Mouse (Mus musculus) heart, adult 9 months (tissue): Measurements from ENCODE around the gene Clcf1.

Source experiments
- DNase-seq, 2 experiments: peaks; one replicate each; pipeline ENCODE4 v3.0.0; 2022; ENCODE audit warnings: low spot score in 2 of 2

Gene Clcf1

DNA sequence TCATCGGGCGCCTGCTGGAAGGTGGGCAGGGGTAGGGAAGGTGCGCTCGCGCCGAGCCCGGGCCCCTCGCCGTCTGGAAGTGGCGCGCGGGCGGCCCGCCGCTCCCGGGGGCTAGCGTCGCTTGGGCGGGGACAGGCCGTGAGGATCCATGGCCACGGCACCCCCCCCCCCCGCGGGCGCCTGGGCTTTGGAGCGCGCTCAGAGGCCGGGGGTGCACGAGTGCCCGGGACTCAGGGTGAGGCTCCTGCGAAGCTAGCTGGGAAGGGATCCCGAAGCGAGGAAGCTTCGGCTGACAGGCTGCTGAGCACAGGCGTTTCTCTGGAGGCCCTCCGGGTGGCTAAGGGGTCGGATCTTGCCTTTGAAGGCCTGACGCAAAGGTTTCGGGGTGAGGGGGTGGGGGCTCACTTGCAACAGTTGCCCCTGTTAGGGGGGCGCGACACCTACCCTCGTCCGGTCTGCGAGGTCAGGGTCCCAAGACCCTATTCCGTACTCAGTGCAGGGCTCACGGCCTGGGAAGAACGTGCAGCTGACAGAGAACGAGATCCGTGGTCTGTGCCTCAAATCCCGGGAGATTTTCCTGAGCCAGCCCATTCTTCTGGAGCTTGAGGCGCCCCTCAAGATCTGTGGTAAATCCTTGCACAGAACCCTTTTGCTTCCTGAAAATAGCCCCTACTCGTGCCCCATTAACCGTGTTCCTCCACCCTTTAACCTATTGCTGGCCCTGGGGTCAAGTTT lies 21.6 kb upstream of the Clcf1 start:
- DNase-seq = no peak

DNA sequence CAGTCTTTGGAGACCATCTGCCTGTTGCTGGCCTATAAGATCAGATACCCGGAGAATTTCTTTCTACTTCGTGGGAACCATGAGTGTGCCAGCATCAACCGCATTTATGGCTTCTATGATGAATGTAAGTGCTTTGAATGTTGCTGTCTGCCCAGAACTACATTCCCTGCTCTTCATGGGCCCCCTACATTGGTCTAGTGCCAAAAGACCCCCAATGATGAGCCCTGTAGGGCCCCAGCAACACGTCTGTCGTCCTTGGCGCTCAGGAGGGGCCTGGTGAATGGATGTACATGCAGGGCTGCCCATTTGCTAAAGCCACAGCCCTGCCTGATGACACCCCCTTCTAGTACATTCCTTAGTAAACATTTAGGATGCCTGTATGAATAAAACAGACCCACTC lies 20.9 kb upstream of the Clcf1 start:
- DNase-seq = no peak

DNA sequence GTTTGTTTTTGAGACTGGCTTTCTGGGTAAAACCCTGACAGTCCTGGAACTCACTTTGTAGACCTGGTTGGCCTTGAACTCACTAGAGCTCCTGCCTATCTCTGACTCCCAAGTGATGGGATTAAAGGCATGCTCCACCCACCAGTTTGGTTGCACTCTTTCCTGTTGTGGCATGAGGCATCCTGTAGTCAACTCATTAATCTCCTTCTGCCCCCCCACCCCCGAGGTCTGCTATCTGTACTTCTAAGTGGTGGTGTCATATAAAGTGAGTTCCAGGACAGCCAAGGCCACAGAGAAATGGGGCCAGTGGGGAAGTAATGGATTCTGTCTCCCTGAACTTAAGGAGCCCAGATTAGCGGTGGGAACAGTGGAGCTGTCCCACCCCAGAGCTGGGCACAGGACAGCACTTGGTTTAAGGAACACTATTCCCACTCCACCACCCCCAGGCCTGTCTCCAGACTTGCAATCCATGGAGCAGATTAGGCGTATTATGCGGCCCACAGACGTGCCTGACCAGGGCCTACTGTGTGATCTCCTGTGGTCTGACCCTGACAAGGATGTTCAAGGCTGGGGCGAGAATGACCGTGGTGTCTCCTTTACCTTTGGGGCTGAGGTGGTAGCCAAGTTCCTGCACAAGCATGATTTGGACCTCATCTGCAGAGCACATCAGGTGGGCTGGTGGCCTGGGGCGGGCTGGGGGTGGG lies 19.9 kb upstream of the Clcf1 start:
- DNase-seq = no peak

DNA sequence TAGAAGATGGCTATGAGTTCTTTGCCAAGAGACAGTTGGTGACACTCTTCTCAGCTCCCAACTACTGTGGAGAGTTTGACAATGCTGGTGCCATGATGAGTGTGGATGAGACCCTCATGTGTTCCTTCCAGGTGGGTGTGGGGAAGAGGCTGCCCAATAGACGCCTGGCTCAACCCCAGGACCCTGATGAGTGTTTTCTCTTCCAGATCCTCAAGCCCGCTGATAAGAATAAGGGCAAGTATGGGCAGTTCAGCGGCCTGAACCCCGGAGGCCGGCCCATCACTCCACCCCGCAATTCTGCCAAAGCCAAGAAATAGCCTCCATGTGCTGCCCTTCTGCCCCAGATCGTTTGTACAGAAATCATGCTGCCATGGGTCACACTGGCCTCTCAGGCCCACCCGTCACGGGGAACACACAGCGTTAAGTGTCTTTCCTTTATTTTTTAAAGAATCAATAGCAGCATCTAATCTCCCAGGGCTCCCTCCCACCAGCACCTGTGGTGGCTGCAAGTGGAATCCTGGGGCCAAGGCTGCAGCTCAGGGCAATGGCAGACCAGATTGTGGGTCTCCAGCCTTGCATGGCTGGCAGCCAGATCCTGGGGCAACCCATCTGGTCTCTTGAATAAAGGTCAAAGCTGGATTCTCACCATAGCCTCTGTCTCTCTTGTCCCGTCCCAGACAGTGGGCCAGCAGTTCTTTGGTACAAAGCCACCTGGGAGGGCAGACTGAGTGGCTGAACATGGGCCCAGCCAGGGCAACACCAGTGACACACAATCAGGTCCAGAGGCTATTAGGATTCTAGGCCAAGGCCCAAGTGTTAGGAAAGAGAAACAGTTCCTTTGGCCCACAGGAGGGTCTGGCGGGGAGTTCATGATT lies 19.0 kb upstream of the Clcf1 start:
- DNase-seq = no peak

DNA sequence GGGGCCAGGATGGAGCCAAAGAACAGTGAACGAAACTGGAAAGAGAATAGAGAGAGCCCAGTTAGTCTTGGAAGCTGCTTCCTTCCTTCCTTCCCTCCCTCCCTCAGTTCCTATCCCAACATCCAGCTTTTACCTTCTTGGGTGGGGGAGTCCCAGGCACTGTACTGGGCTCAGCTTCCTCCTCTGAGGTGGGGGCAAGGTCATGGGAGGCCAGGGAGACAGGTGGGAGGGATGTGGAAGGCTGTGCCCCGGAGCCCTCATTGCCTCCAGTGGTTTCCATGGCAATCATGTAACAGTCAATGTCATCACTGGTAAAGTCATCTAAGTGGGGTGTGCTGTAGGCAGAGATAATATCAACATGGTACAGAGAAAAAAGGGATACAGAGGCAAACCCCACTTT lies 18.0 kb upstream of the Clcf1 start:
- no peak for DNase-seq

DNA sequence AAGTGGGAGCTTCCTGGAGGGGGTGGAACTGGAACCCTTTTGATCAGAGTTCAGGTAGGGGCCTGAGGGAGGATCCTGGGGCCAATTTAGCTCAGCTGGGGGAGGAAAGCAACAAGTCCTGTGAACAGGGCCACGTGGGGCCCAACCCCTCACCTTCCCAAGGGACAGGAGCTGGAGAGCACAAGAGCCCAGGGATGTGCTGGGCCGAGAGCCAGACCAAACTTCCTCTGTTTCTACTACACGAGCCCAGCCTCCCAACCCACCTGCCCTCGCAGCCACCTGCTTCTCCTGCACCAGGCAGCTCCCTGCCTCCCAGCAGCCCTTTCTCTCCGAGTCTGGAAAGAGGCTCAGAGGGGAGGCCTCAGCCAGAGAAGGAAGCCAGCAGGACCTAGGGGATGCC lies 17.5 kb upstream of the Clcf1 start:
- peak in 1 of 2 experiments; percentile 48 for DNase-seq

DNA sequence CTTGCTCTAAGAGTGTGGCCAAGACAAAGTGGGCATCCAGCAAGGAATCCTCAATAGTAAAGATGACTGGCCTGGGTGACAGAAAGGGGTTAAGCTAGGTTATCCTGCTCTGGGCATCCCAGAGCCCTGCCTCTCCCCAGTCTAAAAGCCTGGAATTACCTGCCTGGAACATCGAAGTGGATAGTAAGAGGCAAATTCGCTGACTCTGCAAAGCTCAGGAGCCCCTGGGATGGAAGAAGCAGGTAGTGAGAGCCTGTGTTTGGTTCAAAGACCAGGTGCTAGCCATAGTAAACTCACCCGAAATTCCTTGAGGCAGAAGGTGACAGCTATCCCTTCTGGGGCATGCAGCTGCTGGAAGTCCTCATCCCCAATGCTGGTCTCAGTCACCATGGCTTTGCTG lies 16.9 kb upstream of the Clcf1 start:
- no peak for DNase-seq

DNA sequence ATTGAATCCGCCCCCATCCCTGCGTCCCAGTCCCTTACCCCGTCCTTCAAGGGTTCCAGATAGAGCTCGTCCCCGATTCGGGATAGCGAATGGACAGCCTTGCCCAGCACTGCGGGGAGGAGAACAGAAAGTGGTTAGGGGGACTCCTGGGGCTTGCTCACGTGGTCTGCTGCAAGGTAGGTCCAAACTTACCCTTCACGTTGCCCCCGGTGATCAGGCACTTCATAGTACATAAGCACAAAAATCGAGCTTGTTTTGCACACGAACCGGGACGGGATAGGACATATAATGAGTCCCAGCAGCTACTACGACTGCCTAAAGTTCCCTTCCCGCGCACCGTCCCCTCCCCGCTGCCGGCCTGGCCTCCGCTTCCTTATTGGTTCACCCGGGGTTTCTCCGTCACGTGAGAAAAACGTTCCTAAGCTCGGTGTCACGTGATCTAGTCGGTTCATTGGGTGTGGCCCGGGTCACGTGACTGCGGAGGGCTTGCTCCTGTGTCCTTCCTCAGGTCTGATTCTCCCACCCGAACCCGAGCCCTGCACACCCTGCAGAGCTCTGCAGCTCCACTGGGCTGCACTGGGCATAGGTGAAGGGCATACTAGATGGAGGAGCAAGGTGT lies 12.6 kb upstream of the Clcf1 start, which contains the start of gene Rad9a:
TSS of gene Rad9a (minus strand) at position 372 of the 619 bp plus-strand sequence.
- DNase-seq = peak; percentile 97 to 98

DNA sequence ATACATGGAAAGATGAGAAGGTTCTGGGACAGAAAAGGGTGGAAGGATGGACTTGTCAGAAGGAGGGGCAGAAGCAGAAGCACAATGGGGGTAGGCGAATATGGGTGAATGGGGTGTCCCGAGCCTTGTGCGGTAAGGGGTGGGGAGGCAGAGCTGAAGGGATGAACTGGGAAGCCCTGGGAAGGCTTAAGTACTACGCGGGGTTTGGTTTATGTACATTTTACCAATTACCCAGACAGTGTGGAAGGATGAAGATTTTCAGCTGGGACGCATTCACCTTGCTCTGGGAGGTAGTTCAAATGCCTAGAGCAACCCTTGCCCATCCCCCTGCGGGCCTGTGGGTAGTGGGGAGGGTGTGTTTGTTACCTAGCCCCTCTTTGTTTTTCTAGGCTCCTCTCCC lies 11.9 kb upstream of the Clcf1 start:
- DNase-seq = no peak

DNA sequence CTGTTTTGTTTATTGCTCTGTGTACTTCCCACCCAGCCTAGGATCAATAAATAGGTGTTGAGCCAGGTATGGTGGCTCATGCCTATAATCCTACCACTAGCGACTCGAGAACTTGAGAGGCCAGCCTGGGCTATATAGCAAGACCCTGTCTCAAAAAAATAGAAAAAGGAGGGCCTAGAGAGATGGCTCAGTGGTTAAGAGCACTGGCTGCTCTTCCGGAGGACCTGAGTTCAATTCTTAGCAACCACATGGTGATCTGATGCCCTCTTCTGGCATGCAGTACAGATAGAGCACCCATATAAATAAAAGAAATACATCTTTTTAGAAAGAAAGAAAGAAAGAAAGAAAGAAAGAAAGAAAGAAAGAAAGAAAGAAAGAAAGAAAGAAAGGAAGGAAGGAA lies 10.9 kb upstream of the Clcf1 start:
- DNase-seq = no peak

DNA sequence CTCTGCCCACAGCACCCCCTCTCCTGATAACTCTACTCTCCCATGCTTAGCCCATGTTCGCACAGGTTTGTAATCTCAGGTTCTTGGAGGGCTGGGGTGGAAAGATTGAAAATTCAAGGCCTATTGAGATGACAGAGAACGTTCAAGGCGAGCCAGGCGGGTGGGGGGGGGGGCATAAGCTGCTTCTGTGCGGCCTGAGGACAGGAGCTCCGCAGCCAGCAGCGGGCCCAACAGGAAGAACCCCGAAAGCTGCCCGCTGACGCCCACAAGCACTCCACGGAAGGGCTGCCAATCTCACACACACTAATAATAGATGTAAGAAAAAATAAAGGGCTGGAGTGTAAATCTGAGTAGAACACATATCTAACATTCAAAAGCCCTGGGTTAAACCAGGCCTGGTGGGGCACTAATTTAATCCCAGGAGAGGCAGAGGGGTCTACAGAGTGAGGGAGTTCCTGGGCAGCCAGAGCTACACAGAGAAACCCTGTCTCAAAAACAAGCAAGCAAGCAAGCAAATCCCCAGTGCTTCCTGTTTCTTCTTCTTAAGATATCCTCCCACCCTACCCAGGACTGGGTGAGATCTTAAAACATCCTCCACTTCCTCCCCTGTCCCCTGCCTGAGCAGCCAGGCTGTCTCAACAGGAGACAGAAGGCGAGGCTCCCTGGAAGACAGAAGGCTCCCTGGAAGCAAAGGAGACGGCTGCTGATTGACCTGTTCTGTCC lies 10.3 kb upstream of the Clcf1 start:
- DNase-seq = no peak

DNA sequence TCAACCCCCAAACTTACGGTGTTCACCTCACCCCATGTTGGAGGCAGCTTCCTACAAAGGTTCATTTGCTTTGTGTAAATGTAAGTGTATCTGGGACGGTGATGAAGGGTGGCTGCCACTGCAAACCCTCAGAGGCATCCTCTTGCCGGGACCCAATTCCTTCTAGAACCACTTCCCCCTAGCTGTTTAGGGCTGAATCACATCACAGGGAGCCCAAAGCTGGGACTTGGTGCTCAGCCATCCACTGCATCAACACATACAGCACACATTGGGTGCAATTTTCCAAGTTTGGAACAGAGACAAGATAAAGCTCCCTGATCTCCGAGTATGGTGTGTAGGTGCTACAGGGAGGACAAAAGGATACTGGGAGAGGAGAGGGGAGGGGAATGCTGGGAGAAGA lies 9.1 kb upstream of the Clcf1 start:
- DNase-seq = no peak

DNA sequence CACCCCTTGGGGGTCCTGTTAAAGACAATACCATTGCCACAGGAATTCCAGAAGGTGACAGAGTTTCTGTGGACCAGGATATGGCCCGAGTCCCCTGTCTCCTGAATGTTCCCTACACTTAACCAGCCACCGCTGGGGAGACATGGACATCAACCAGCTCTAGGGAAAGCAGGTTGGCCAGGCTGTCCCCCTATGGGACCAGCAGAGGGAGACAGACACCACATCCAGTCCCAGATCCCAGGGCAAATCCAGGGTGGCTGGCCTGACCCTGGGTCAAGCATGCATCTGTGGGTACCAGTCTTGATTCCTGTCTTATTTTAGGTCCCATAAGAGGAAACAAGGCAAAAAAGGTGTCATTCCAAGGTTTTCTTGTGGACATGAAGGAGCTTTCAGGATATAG lies 7.1 kb upstream of the Clcf1 start:
- DNase-seq = peak; percentile 72 to 78

DNA sequence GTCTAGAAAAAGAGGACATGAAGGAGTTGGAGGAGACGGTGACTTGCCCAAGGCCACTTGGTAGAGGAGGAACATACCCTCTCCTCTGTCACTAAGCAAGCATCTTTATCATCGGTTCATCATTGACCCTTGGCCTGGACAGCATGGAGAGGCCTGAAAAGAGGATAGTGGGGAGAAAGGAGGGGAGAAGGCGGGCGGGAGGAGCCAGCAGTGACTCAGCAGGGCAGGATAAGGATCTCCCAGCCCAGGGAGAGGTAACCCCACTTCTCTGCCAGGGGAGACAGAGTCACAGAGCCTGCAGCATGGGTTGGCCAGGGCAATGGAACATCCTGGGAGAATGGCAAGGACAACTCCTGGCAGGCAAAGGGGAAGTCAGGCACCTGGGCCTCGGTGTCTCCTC lies 5.5 kb upstream of the Clcf1 start:
- DNase-seq = no peak

DNA sequence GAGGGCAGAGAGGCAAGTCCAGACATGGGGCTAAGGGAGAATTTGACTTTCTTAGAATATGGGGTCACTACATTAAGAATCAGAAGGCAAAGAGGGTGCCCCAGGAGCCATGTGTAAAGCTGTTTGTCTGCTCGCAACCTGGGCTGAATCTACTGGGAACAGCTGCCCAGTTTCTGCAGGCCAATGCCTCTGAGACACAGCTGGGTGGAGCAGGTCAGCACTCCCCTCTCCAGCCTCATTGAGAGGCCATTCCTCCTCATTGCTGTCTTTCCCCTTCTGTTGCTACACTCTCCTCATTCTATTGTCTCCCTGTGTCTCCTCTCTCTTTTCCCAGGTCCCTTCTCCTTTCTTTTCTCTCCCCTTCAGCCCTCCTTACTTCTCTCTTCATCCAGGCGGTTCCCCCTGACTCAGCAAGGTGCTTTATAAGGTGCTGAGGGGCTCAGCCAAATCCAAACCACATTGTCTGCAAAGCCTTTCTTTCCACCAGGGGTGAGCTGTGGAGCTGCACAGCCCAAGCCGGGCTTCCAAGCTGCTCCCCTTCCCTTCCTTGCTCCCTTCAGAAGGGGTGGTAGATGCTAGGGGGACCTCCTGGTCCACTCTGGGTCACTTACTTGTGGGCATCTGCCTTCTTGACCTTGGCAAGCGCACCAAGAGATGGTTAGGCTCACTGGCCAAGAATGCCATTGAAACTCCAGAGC lies 2.0 kb upstream of the Clcf1 start:
- no peak for DNase-seq

DNA sequence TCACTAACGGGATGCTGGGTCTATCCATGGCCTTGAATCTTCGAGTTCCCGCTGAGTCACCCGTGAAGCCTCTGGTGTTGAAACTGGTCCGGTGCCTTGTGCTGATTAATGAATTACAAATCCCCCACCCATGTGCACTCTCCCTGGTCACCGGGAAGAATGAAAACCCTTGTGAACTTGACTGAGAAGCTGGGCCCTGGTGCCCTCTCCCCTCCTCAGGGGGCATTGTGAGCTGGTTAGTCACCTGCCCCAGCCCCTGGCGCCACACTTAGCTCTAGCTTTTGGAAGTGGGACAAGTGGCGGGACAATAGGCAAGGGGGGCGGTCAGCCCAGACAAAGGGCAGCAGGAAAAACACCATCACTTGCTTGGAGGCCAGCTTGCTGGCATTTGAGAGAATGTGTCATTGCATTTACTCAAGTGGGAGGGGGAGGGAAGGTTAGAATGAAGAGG lies 489 bp upstream of the Clcf1 start:
- no peak for DNase-seq

DNA sequence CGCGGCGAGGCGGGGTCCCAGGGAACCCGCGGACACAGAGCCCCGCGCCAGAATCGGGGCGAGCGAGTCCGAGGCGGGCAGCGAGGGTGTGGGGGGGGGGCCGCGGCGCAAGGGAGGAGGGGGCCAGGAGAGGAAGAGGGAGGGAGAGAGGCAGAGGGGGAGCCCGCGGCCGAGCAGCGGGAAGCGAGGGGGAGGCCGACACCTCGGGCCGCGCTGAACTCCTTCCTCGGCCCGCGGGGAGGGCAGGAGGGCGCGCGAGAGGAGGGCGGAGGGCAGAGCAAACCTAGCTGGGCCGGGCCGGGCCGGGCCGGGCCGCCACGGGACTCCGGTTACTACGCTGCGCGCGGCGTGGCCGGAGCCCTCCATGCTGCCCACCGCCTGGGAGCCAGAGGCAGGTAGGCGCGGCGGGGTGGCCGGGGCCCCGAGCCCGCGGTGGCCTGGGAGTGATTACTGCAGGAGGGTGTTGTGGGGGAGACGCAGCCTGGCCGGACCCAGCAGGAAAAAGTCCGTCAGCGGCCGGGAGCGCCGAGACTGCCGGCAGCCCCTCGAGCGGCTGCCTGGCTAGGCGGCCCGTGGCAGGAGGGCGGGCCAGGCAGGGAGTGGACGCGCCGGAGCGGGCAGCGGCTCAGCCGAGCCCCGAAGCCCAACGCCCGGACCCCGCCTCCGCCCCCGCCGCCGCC lies 873 bp downstream of the Clcf1 start:
- no peak for DNase-seq

DNA sequence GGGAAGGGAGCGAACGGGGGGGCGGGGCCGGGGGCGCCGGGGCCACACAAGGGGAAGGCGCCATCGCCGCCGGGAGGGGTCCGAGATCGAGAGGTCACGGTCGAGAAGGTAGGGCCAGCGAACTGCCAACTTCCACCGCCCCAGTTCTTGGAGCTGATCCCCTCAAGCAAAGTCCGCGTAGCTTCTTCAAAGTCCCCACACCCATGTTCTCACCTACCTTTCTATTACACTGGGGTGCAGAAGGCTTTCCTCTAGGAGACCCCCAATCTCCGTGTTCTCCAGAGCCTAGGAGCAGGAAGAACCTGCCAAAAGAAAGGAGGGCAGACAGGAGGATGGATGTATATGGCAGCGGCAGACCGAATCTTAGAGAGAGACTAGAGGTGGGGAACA lies 1.4 kb downstream of the Clcf1 start:
- DNase-seq = no peak

DNA sequence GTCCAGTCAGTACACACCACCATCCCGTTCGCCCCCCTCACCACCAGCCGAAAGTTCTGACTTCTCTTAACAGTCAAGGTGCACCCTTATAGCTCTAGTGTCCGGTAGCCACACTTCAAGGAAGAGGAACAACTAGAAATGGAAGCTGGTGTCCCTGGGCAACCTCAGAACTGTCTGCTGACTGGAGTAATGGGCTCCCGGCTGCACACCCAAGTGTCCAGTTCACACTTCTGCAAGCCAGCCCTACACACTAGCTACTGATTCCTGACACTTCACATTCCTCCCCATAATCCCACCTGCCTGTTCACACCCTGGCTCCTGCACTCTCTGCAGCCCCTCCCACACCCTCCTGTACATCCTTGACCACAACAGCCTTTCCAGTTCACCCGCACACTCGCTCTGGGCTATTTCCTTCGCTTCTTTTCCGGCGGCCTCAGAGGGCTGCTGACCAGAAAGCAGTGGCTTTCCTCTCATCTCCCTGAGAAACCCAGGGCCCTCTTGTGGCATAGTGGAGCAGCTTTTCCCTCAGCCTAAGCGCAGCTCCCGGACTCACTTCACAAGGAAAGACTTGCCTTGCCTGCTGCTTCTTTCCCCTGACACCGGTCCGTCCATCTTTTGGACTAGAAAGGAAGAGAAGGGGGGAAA lies 2.1 kb downstream of the Clcf1 start:
- no peak for DNase-seq

DNA sequence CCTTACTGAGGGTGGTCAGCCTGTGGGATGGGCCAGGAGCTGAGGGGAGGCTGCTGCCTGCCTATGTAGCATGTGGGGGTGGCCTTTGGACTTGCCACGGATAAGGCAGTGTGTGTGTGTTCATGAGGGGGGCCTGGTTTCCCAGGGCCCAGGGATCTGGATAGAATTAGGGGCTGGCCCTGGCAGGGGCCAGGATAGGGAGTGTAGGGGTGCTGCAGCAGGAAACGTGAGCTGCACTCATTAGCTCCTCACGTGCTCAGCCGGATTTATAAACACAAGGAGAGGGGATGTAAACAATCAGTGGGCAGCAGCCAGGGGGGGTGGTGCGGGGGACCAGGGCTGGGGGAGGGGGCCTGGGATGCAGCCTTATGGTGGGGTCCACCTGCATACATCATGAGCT lies 3.1 kb downstream of the Clcf1 start:
- no peak for DNase-seq
